In the genomic region with DNA sequence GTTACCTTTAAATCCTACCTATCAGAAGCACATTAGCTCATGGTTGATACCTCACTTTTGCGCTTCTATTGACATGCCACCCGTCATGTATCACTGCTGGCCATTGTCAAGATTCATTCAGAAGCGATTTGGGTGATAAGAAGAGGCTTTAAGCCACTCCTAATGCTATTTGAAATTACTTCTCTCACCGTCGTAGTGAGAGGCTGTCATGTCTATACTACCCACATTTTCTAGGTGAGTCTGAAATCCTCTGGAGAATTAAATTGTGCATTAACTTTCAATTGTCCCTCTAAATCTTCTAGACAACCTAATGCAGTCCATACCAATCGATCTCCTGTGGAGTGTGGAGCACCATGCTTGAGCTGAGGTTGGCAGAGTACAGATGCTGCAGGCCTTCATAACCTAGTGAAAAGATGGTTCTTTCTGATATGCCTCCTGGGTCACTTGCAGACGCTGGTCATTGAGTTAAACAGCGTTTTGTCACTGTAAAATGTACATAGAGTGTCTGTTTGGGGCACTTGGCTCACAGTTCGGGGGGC, we compare ENCODE assay signal across 14 mouse cellular contexts.
DNase-seq lines count a peak whose midpoint lies in the region; ATAC-seq and TF ChIP-seq lines count a peak whose summit lies in the region.
"Had no signal": no experiment of that assay in that cellular context is flagged by ENCODE, and none has a peak within 500 bp of the region (broad histone marks: within the 10 kb centered on the region; RNA-seq: fewer than 3 reads in every experiment).

No protein-coding gene starts in this region.

- WGBS in kidney, postnatal 0 days = 84% methylated on average over 9 of the region's 9 CpGs
- 73% methylated on average over 9 of the region's 9 CpGs for WGBS in hindbrain, embryonic 14.5 days
- WGBS in limb, embryonic 13.5 days = 83% methylated on average over 9 of the region's 9 CpGs
- WGBS in neural tube, embryonic 15.5 days = 62% methylated on average over 9 of the region's 9 CpGs

- no peak for ATAC-seq in kidney, postnatal 0 days (replicated peaks; ENCODE audit: low FRiP score, low read depth)
- peak; percentile 43 for ATAC-seq in hindbrain, embryonic 14.5 days (ENCODE audit: low FRiP score)
- ATAC-seq in limb, embryonic 13.5 days (ENCODE audit: low FRiP score, low read depth) = no peak
- ATAC-seq in neural tube, embryonic 15.5 days (ENCODE audit: low FRiP score) = peak; percentile 62
- no peak for ATAC-seq in megakaryocyte progenitor cell, adult 5-6 weeks (replicated peaks; ENCODE audit: poor library complexity)
- ATAC-seq: lung, postnatal 0 days had no signal

- no peak for TF ChIP-seq CTCF in kidney, postnatal 0 days (IDR thresholded peaks at IDR 0.05; ENCODE audit: low read depth)

- H3K36me3 ChIP-seq in kidney, postnatal 0 days (ENCODE audit: insufficient read depth, low read length) = no peaks in the 10 kb centered on the region
- H3K36me3 ChIP-seq in hindbrain, embryonic 14.5 days (replicated peaks; ENCODE audit: control insufficient read depth, insufficient read depth) = no peaks in the 10 kb centered on the region
- H3K36me3 ChIP-seq in limb, embryonic 13.5 days = no peaks in the 10 kb centered on the region
- H3K36me3 ChIP-seq in neural tube, embryonic 15.5 days = no peaks in the 10 kb centered on the region
- H3K36me3 ChIP-seq: limb, embryonic 12.5 days had no signal

- H3K4me1 ChIP-seq in kidney, postnatal 0 days (replicated peaks; ENCODE audit: insufficient read depth, low read length) = no peaks in the 10 kb centered on the region
- 0 out of 2 replicates have a peak, but pooled peaks cover 9% of the 10 kb centered on the region for H3K4me1 ChIP-seq in hindbrain, embryonic 14.5 days (replicated peaks; ENCODE audit: control insufficient read depth, insufficient read depth, low read length)
- H3K4me1 ChIP-seq in limb, embryonic 13.5 days = peaks cover 33% of the 10 kb centered on the region
- peaks cover 20% of the 10 kb centered on the region for H3K4me1 ChIP-seq in neural tube, embryonic 15.5 days

- DNase-seq in kidney, postnatal 0 days (ENCODE audit: low spot score) = no peak
- no peak for DNase-seq in kidney, postnatal 14 days
- peak; percentile 26 for DNase-seq in hindbrain, embryonic 14.5 days (ENCODE audit: low spot score)
- DNase-seq in cerebellum, adult 11-12 months = no peak
- DNase-seq: cerebellum, adult 9-10 months; heart, adult 18-20 months; kidney, adult 18-20 months; thymus, adult 18-20 months had no signal

- no peak overlapping the region for H3K27ac ChIP-seq in kidney, postnatal 0 days
- peak overlapping the region; percentile 71 for H3K27ac ChIP-seq in hindbrain, embryonic 14.5 days
- H3K27ac ChIP-seq in limb, embryonic 13.5 days = no peak overlapping the region
- H3K27ac ChIP-seq in neural tube, embryonic 15.5 days (replicated peaks) = peak overlapping the region; percentile 75
- H3K27ac ChIP-seq: liver, embryonic 14.5 days had no signal

- H3K9me3 ChIP-seq in kidney, postnatal 0 days (replicated peaks; ENCODE audit: low read length) = no peaks in the 10 kb centered on the region
- no peaks in the 10 kb centered on the region for H3K9me3 ChIP-seq in hindbrain, embryonic 14.5 days (ENCODE audit: control insufficient read depth, low read length)
- H3K9me3 ChIP-seq in limb, embryonic 13.5 days = no peaks in the 10 kb centered on the region
- no peaks in the 10 kb centered on the region for H3K9me3 ChIP-seq in neural tube, embryonic 15.5 days (replicated peaks)
- H3K9me3 ChIP-seq: limb, embryonic 12.5 days had no signal

- no peaks in the 10 kb centered on the region for H3K27me3 ChIP-seq in kidney, postnatal 0 days (ENCODE audit: insufficient read depth, low read length)
- H3K27me3 ChIP-seq in hindbrain, embryonic 14.5 days (ENCODE audit: control insufficient read depth, insufficient read depth, low read length) = no peaks in the 10 kb centered on the region
- H3K27me3 ChIP-seq in limb, embryonic 13.5 days = no peaks in the 10 kb centered on the region
- no peaks in the 10 kb centered on the region for H3K27me3 ChIP-seq in neural tube, embryonic 15.5 days (replicated peaks)
- H3K27me3 ChIP-seq: limb, embryonic 12.5 days had no signal

- peak overlapping the region; percentile 40; the same call in 1 of the 2 replicates for H3K4me2 ChIP-seq in kidney, postnatal 0 days (ENCODE audit: low read length)
- peak overlapping the region; percentile 44 for H3K4me2 ChIP-seq in hindbrain, embryonic 14.5 days (replicated peaks)
- H3K4me2 ChIP-seq in limb, embryonic 13.5 days (replicated peaks) = peak overlapping the region; percentile 43; the same call in 1 of the 2 replicates
- peak overlapping the region; percentile 49 for H3K4me2 ChIP-seq in neural tube, embryonic 15.5 days
- H3K4me2 ChIP-seq: limb, embryonic 12.5 days had no signal

- H3K4me3 ChIP-seq in kidney, postnatal 0 days (replicated peaks; ENCODE audit: low read depth, low read length) = no peak overlapping the region
- no peak overlapping the region for H3K4me3 ChIP-seq in hindbrain, embryonic 14.5 days (replicated peaks; ENCODE audit: low read length)
- no peak overlapping the region for H3K4me3 ChIP-seq in limb, embryonic 13.5 days
- H3K4me3 ChIP-seq in neural tube, embryonic 15.5 days (replicated peaks) = no peak overlapping the region
- H3K4me3 ChIP-seq: limb, embryonic 12.5 days had no signal

- no peak overlapping the region for H3K9ac ChIP-seq in kidney, postnatal 0 days (ENCODE audit: low read depth, low read length)
- no peak overlapping the region for H3K9ac ChIP-seq in hindbrain, embryonic 14.5 days
- no peak overlapping the region for H3K9ac ChIP-seq in limb, embryonic 13.5 days
- H3K9ac ChIP-seq in neural tube, embryonic 15.5 days (replicated peaks) = no peak overlapping the region
- H3K9ac ChIP-seq: limb, embryonic 12.5 days; liver, embryonic 14.5 days had no signal

Comparison
In these comparisons a context has a peak if more than half of its experiments do, and no peak if none do; other contexts are left out.
1. ATAC-seq: peak in hindbrain, embryonic 14.5 days (single experiment) and neural tube, embryonic 15.5 days (single experiment); none in kidney, postnatal 0 days (single experiment), limb, embryonic 13.5 days (single experiment) and megakaryocyte progenitor cell, adult 5-6 weeks (single experiment).
2. H3K27ac ChIP-seq: peak in hindbrain, embryonic 14.5 days (single experiment) and neural tube, embryonic 15.5 days (single experiment); none in kidney, postnatal 0 days (single experiment) and limb, embryonic 13.5 days (single experiment).
3. Peak in every context shown above with its lines, with median percentiles within 50 percentile points of each other: H3K4me2 ChIP-seq.